Mouse (Mus musculus) cerebellum, postnatal 10 days (tissue): ENCODE measurements at regions not wholly inside any gene's neighbourhood (a gene's known extent, or its start where the extent isn't known, plus 50 kb on each side); places are given as distances from the start of the nearest gene placed in this dataset.
"Not testable (repeated sequence)": the region's sequence is repeated elsewhere in the genome, so short reads cannot be mapped to it uniquely, and the experiment has no call there.

Experiments
- DNase-seq, 2 experiments: peaks; one replicate each; pipeline ENCODE4 v3.0.0; 2021; ENCODE audit warnings: mixed read lengths in 2 of 2

DNA sequence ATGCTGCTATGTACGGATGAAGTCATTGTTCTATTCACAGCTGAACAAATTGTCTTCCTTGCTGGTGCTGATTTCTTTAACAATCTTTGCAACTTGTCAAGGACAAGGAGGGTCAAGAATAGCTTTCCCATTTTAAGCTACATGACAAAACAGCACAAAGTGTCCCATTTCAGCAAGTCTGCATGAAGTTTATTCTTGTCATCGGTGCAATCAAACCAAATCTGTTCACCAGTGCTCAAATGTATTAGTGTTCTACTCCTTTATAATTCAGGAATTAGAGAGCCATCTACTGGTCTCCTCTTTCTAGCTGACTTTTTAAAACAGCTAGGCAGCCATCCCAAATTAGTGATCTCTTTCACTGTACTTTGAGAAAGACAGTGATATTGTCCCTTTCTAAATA lies 1040.8 kb downstream of the Galc start:
- DNase-seq, result peak in 1 of 2 experiments; percentile 19

DNA sequence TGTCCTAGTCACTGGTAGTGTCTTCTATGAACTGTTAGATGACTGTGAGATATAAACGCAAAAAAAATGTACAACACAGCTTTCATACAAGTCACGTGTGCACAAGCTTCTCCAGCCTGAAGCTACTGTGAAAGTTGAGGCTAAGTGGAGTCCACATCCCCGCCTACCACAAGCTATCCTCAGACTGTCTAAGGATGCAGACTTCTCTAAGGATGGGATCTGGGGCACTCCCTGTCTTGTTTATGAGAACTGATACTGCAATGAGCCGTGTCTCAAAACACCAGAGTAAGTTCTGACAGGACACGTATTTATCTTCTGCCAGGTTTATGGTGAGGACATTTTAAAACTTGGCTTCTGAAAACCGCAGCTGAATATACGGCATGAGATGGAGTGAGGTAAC lies 1041.7 kb downstream of the Galc start:
- no peak for DNase-seq

DNA sequence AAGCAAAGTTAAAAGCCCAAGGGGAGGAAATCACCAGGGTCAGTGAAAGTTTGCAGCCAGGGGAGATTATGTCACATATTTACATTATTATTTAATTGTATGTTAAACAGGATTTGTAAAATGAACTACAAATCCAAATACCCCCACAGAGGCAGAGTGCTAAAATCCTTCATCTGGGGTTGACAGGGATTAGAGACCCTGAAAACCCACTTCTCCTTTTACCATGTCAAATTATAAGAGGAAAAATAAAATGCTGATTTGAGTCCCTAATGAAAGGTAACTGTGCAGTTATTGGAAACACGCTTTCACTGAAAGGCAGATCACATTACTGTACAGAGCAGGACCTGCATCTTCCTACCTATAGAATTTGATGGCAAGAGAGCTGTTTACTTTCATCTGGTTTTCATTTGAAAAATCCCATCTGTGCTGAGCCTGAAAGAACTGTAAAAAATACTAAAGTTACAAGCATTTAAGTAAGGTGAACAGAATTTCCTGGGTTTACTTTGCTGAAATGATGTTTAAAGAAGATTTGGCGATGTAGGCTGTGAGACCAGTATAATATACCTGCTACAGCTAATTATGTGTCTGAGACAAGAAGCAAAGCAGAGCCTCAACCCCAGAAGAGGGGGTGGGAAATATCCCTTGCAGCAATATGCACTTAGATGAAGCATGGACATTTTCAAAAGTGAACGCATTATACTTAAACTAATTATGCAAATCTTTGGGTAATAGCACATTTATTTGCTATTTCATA lies 1055.4 kb downstream of the Galc start:
- DNase-seq, result no peak

DNA sequence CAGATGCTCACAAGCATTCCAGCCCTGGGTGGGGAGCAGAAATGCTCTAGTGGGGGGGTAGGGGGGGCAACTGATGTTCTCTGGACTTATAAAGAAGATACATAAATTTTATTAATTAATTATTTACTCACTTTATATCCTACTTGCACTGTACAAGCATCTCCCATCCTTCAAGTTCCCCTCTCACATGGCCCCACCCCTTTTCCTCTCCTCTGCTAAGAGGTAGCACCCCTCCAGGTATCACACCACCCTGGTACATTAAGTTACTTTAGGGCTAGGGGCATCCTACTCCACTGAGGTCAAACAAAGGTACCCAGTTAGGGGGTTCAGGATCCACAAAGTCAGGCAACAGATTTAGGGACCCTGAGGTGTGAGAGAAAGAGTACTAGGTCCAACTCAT lies 1097.4 kb downstream of the Galc start:
- DNase-seq, result no peak

DNA sequence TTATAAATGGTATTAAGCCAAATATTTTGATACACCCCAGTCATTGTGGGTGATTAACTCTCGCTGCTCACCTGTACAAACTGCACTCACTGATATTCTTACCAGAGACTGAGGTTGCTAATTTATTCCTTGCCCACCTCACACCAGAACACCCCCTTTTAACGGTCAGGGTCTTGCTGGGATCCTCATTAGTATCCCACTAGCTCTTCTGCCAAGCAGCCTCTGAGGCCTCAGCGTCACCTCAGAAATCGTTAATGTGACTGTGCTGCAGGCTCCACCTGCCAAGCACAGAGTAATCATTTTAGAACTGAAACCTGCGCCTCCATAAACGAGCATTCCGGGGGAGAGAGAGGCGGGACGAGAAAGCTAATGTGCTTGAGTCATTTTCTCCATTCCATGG lies 1097.8 kb downstream of the Galc start:
- DNase-seq, result no peak

DNA sequence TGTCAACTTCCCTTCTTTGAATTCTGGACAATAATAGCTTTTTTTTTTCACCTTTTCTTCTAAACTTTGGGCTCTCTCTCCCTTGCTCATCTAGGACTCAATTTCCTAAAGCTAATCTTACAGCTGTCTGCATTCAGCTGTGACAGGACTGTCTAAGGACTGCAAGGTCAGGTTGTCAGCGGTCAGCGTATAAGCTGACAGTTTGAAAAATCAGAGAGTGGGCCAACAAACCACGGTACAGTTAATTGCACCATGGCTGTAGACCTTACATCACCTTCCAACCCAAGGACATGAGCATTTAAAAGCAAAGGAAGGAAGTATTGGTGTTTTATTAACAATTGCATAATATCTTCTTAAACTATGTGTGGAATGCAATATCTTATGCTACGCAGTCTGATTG lies 1100.9 kb downstream of the Galc start:
- DNase-seq, result no peak

DNA sequence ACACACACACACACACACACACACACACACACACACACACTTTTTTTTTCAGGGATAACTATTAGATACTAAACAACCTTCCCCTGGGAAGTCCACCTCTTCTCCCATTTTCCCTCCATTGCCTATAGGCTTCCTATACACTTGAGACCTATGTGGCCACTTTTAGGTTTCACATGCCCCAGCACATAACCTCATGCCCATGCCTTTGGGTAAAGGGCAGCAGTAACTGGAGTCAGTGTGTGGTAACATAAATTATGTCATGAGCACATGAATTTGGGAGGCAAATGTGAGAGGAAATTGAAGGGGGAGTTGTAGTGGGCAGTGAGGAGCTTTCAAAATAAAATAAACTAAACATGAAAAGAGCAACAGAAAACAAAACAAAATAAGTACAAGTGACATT lies 1101.5 kb downstream of the Galc start:
- no peak for DNase-seq

DNA sequence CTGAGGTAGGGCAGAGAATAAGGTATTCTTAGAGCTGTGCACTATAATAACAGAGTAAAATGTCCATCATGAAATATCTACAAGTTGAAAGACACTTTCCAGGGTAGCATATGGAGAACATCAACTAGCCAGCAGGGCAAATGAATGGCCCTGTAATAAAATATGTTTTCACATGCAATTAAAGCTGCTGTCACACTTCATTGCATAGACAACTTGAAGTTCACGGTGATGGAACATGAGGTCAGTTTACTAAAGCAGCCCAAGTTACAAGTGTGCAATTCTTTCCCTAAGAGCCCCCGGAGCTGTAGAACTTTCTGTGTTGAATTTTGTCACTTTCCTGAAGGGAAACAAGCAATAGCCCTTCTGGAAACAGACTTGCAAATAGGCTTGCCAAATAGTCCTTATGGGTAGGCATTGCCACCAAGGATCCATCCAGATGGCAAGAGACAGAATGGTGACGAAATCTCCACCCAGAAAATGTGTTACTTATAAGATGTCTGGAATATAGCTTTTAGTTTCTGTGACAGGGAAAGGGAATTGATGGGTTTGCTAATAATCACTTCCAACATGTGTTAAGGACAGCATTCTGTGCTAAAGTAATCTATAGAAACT lies 1102.7 kb downstream of the Galc start:
- peak; percentile 39 to 41 for DNase-seq

DNA sequence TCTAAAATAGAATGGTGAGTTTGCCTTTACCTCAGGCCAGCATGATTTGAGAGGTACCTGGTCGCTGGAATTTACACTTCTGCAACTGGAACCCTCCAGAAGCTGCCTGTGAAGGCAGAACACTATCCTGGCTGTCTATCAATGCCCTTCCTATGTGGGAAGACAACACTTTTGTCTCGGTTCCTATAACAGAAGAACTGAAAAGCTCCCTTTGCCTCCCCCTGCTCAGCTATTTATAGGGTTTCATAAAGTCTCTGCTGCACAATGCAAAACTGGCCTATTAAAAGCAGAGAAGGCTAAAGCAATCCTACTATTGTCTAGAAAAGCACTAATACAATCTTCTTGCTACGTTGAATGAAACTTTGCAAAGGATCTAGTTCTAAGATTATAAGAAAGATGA lies 1116.5 kb downstream of the Galc start:
- DNase-seq, result no peak

DNA sequence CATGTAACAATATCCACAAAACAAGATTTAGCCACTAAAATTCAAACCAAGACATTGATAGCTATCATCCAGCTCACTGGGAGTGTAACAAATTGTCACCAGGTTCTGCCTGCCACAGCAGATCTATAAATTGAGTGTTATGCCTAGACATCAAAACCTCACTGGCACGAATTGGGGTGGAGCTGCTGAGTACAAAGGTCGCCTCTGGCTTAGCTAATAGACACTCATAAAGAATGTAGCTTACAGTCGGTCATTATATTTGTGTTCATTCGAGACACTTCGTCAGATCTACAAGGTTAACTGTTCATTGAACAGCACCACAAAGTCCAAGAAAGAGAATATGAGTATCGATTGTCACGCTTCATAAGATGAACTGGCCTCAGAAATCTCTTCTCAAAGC lies 1121.3 kb downstream of the Galc start:
- no peak for DNase-seq

DNA sequence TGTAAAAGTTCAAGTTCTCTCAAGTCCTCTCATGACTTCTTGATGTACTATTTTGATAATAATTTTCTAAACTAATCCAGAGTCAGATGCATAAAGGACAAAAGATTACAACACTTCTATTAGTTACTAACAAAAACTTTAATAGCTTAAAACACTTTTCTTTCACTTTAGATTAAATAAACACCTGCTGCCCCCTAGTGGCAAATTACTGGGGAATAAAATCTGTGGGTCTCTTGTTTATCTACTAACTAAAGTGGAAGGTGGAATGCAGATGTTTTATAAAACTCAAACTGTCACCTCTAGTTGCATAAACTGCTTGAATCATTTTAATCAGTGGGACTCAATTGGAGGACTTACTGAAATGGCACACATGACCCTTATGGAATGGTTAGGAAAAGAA lies 1129.0 kb downstream of the Galc start:
- peak; percentile 47 to 64 for DNase-seq

DNA sequence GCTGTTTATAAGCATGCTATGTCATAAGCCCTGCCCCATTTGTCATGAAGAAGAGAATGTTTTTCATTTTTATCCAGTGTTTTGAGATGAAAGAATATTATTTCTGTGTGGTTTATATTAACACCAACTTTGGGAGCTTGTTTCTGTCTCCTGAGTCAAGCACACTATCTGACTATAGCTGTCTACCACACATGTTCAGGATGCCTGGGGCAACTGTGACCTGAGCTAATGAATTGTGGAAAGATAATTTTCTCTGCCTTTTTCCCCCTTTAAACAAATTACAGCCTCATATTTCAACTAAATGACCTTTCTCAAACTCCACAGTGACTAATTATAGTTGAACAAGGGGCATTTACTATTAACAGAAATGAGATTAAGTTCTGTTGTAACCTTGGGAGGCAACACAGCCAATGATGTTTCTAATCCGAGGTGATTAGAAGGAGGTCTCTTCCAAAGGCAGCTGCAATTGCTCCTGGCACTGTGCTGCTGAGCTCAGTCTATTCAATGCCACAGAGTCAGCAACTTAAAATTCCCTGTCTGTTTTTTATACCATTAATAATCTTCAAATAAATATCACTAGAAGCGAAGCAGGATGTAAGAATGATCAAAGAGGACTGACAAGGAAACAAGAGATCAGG lies 1168.6 kb downstream of the Galc start:
- no peak for DNase-seq

DNA sequence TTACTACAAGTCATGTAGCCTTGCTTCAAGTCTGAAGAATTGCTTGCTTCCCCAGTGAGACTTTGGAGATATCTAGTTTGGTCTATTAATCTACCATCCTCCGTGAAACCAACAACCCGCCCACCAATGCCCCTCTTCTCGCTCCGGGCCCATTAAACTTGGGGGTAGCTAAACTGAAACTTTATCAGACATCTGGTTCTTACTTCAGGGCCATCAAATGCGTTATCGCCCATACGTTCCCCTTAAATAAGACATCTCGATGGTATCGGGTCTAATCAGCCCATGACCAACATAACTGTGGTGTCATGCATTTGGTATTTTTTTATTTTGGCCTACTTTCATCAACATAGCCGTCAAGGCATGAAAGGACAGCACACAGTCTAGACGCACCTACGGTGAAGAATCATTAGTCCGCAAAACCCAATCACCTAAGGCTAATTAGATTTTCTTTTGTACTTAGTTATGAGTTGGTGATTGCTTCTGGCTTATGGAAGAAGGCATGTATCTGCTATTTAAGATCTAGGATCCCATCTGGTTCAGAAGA lies 1197.8 kb downstream of the Galc start:
- not testable (repeated sequence) for DNase-seq

DNA sequence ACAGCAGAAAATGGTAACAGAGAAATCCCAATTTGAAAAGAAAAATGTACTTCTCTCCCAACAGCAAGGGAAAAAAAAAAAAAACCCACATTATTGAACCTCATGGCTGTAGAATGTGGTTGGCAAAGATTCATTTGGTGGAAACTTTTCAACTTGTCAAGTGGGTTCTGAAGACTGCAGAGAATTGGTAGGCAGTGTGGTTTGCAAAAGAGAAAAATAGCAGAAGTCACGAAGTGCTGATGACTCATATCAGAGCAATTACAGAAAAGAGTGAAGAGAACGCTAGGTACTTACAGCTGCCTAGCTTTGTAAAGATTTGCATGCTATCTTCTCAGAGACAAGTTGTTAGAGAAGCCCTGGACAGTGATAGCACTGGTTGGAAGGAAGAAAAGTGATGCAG lies 1211.6 kb downstream of the Galc start:
- no peak for DNase-seq
